Mouse (Mus musculus) macrophage (primary cell): ENCODE data around the gene Gm30737. TPM values are rescaled to one million over a fixed set of nuclear protein-coding genes. Genes with fewer than 3 reads are reported as not detected.
"Not testable (repeated sequence)": the region's sequence is repeated elsewhere in the genome, so short reads cannot be mapped to it uniquely, and the experiment has no call there.

Source experiments
- H3K27ac ChIP-seq: fragments of 350-480 bp; formaldehyde crosslinking; 2 replicates; pipeline ENCODE4 v1.9.0; 2021
- H3K36me3 ChIP-seq: fragments of 350-480 bp; formaldehyde crosslinking; 2 replicates; pipeline ENCODE4 v1.9.0; 2021; ENCODE audit errors: inconsistent target
- H3K4me3 ChIP-seq: fragments of 350-480 bp; formaldehyde crosslinking; 2 replicates; pipeline ENCODE4 v1.9.0; 2021; ENCODE audit errors: inconsistent target
- H3K79me2 ChIP-seq: fragments of 350-480 bp; formaldehyde crosslinking; 2 replicates; pipeline ENCODE4 v1.9.0; 2021; ENCODE audit errors: inconsistent target
- WGBS: methylation state at CpG from one replicate; pipeline ENCODE4 v1.1.7; 2026; ENCODE audit warnings: inconsistent platforms; ENCODE audit not compliant: missing documents; 5-methylcytosine and 5-hydroxymethylcytosine counted together
- polyA plus RNA-seq: library from polyadenylated mRNA; stranded (reverse); fragments of 250-400 nt; gene quantifications from 3 replicates; pipeline ENCODE4 v1.2.4, GENCODE M21; 2018; ENCODE audit warnings: inconsistent platforms
- total RNA-seq, 78 experiments: library from RNA; depleted of rRNA; stranded (reverse); fragments of 250-400 nt; gene quantifications; 1 replicate in 9 of 78; 2 replicates in 24 of 78; 3 replicates in 43 of 78; 4 replicates in 2 of 78; pipeline ENCODE4 v1.2.4; 2018; ENCODE audit warnings: inconsistent platforms in 56 of 78

The Gm30737 gene
- total RNA-seq (2018; cell fraction: chromatin; rRNA removed), result not detected
- total RNA-seq (2018; cell fraction: cytosol; rRNA removed), result not detected
- total RNA-seq (2018; cell fraction: nucleus; rRNA removed), result not detected
- polyA plus RNA-seq, result not detected in 3 replicates

DNA sequence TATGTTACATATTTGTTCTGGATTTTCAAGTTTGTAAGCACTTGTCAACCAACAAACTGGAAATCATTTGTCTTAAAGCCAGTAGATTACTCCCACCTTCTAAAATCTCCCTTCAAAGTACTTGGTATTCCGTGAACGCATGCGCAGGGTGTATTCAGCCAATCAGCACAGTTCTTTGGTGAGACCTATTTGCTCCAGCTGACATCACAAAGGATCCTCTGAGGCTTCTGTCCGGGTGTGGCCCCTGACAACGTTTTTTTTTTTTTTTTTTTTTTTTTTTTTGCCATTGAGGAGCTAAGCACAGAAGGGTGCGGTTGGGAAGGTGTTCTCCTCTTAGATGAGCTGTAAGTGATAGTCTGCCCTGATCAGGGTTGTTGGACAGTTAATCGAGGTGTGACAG, at the start of gene Gm30737:
TSS of gene Gm30737 (plus strand) at position 301 of the 400 bp plus-strand sequence.
- not testable (repeated sequence) for H3K36me3 ChIP-seq, H3K27ac ChIP-seq, H3K79me2 ChIP-seq, H3K4me3 ChIP-seq
- WGBS, result no CpG with 5 or more reads among the region's 7 CpGs
